Mouse (Mus musculus) spleen, adult 2 months (tissue): ENCODE measurements around the gene Sf3a3. TPM values are rescaled to one million over a fixed set of nuclear protein-coding genes. Genes with fewer than 3 reads are reported as not detected.
"Not testable (repeated sequence)": the region's sequence is repeated elsewhere in the genome, so short reads cannot be mapped to it uniquely, and the experiment has no call there.

Experiments
- DNase-seq, 2 experiments: peaks; one replicate each; pipeline versions ENCODE4 v3.0.0 to v3.0.0-alpha.2; 2012 to 2021; ENCODE audit warnings: low spot score in 2 of 2, low read depth in 1 of 2
- H3K27ac ChIP-seq: fragments of 200-500 bp; 2 replicates; pipeline ENCODE4 v1.5.1; 2012; ENCODE audit warnings: low read length, inconsistent platforms; ENCODE audit not compliant: insufficient read depth
- H3K27me3 ChIP-seq: fragments of 200-500 bp; 2 replicates; pipeline ENCODE4 v1.6.1; 2012; ENCODE audit warnings: mild to moderate bottlenecking, moderate library complexity, low read length, inconsistent platforms; ENCODE audit not compliant: control insufficient read depth, insufficient read depth
- H3K36me3 ChIP-seq: fragments of 200-500 bp; 2 replicates; pipeline ENCODE4 v1.6.1; 2012; ENCODE audit warnings: mild to moderate bottlenecking, low read length, inconsistent platforms; ENCODE audit not compliant: control insufficient read depth, insufficient read depth
- H3K4me1 ChIP-seq: fragments of 200-500 bp; 2 replicates; pipeline ENCODE4 v1.6.1; 2011; ENCODE audit warnings: inconsistent platforms; ENCODE audit not compliant: control insufficient read depth, insufficient read depth, insufficient read length
- H3K4me3 ChIP-seq: fragments of 200-500 bp; 2 replicates; pipeline ENCODE4 v1.5.1; 2011; ENCODE audit warnings: mild to moderate bottlenecking, inconsistent platforms; ENCODE audit not compliant: insufficient read depth, insufficient read length; ENCODE audit errors: extremely low read depth
- CTCF ChIP-seq: fragments of 200-500 bp; IDR thresholded peaks from 2 replicates; pipeline ENCODE4 v1.5.1; 2011; ENCODE audit warnings: mild to moderate bottlenecking, inconsistent platforms; ENCODE audit not compliant: insufficient read depth, insufficient read length, insufficient replicate concordance; ENCODE audit errors: extremely low read depth
- POLR2A ChIP-seq: fragments of 200-500 bp; IDR thresholded peaks from 2 replicates; pipeline ENCODE4 v1.6.1; 2011; ENCODE audit warnings: low read depth, low read length, inconsistent platforms
- WGBS: fragments of 180-500 bp; shearing (Covaris S2); methylation state at CpG from one replicate; pipeline ENCODE4 v1.1.7; 2018; 5-methylcytosine and 5-hydroxymethylcytosine counted together
- polyA plus RNA-seq: library from polyadenylated mRNA; depleted of rRNA; stranded (reverse); fragments of >200 nt; gene quantifications from 2 replicates; pipeline ENCODE4 v1.2.3, GENCODE M21; 2012

The Sf3a3 gene
- polyA plus RNA-seq, 1 experiment: 8.8 TPM

DNA sequence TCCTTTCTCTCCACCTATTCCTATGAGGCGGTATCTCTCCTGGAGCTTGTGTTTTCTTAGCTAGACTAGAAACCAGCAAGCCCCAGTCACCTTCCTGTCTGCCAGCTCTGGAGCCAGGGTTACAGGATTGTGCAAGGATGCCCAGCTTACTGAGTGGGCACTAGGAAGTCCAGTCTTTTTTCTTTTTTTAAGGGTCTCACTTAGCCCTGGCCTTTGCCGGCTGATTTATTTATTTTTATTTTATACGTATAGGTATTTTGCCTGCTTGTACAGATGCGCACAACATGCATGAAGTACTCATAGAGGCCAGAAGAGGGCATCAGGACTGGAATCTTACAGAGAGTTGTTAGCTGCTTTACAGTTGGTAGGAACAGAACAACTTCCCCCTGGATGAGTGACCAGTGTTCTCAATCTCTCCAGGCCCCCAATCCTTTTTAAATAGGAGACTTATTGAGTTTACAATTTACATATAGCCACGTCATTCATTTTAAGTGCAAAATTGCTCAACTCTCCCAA, 3.7 kb upstream of the Sf3a3 start:
- Histone ChIP-seq H3K27ac (no peak overlapping the region), H3K4me3 (no peak overlapping the region), H3K4me1 (peaks cover 15% of the 10 kb centered on the region; the same call in 1 of the 2 replicates), H3K27me3 (no peaks in the 10 kb centered on the region), H3K36me3 (no peaks in the 10 kb centered on the region)
- 4% methylated on average over 5 of the region's 5 CpGs for WGBS
- TF ChIP-seq CTCF (peak; percentile 14; the same call in 1 of the 2 replicates), POLR2A (no peak)
- DNase-seq: peak in 1 of 2 experiments; percentile 48

DNA sequence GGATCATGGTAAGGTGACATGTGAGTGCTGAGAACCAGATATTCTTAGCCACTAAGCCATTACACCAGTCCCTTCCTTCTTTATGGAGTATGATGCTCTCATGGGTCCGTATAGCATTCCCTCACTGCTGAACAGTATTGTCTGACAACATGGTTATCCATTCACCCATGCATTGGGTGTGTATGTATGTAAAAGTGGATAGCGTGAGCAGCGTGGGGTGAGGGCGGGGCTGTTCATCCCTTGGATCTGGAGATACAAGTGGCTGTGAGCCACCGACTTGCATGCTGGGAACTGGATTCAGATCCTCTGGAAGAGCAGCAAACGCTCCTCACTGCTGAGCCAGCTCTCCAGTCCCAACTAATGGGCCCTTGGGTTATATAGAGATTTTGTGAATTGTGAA, 2.0 kb upstream of the Sf3a3 start:
- Histone ChIP-seq H3K27ac (no peak overlapping the region), H3K4me3 (no peak overlapping the region), H3K36me3 (peaks cover 2% of the 10 kb centered on the region; the same call in 1 of the 2 replicates), H3K27me3 (no peaks in the 10 kb centered on the region), H3K4me1 (peaks cover 15% of the 10 kb centered on the region; the same call in 1 of the 2 replicates)
- no peak for TF ChIP-seq POLR2A
- WGBS: 86% methylated on average over 6 of the region's 6 CpGs
- DNase-seq: no peak

DNA sequence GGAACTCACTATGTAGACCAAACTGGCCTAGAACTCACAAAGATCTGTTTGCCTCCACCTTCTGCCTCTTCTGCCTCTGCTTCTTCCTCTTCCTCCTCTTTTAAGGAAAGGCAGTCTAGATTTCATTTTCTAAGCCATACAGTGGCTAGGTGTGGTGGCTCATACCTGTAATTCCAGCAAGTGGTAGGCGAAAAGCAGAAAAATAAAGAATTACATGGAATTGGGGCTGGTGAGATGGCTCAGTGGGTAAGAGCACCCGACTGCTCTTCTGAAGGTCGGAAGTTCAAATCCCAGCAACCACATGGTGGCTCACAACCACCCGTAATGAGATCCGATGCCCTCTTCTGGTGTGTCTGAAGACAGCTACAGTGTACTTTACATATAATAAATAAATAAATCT, 726 bp upstream of the Sf3a3 start:
- not testable (repeated sequence) for DNase-seq, H3K27ac ChIP-seq, H3K4me3 ChIP-seq, H3K36me3 ChIP-seq, H3K27me3 ChIP-seq
- 81% methylated on average over 5 of the region's 5 CpGs for WGBS
- H3K4me1 ChIP-seq: peaks cover 13% of the 10 kb centered on the region; the same call in 1 of the 2 replicates

DNA sequence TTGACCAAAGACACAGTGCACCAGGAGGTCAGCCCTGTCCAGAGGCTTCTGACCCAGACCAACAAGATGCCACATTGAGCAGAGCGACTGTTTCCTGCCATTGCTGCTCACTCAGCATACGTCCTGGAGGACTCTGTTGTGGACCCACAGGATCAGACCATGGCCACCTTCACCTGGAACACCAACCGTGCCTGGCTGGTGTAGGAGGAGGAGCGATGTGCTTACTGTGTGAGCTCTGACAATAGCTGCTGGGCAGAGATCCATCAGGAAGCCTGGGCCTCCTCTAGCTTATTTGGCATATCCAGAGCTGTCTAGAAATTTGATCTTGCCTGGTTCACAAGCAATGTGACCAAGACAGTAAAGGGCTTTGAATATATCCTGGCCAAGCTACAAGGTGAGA, 4.5 kb downstream of the Sf3a3 start:
- DNase-seq: no peak
- TF ChIP-seq POLR2A: no peak
- no peak overlapping the region for H3K4me3 ChIP-seq
- H3K4me1 ChIP-seq: peaks cover 5% of the 10 kb centered on the region; the same call in 1 of the 2 replicates
- H3K27me3 ChIP-seq: no peaks in the 10 kb centered on the region
- WGBS: 97% methylated on average over 4 of the region's 4 CpGs
- peaks cover 23% of the 10 kb centered on the region for H3K36me3 ChIP-seq
- no peak overlapping the region for H3K27ac ChIP-seq

DNA sequence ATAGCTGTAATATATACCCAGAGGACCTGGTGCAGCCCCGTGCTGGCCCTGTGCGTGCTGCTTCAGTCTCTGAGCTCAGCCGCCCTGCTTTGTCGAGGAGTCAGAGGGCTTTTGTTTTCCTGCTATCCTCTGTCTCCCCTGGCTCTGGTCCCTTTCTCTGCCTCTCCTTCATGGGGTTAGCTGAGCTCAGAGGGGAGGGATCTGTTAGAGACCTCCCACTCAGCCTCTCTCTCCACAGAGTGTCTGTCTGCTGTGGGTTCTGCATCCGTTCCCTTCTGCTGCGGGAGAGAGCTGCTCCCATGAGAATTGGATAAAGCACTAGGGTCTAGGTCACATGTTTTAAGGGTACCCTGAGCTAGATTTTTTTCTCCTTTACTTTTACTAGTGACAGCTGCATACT, 11.5 kb downstream of the Sf3a3 start:
- WGBS: 94% methylated on average over 6 of the region's 6 CpGs
- Histone ChIP-seq H3K36me3 (peaks cover 57% of the 10 kb centered on the region), H3K27me3 (no peaks in the 10 kb centered on the region), H3K4me3 (no peak overlapping the region), H3K27ac (no peak overlapping the region), H3K4me1 (no peaks in the 10 kb centered on the region)
- DNase-seq: no peak
- no peak for TF ChIP-seq CTCF
- TF ChIP-seq POLR2A: no peak

DNA sequence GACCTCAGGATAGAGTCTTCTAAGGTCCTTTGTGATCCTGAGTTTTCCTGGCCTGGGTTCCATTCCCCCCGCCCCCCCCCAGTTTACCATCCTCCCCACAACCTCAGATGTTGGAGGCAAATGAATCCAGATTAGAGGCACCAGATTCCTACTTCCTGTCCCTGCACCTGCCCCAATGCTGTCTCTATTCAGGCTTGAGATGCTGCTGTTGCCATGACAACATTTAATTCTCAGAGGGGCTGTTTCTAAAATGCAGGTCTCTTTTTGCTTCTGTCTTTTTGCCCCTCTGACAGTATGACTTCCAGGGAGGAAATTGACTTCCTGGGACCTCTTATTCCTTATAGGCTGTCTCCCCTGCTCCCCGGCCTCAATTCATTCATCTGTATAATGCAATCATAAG, 22.4 kb downstream of the Sf3a3 start:
- WGBS: 77% methylated on average over 2 of the region's 2 CpGs
- Histone ChIP-seq H3K4me3 (no peak overlapping the region), H3K36me3 (peaks cover 3% of the 10 kb centered on the region), H3K27ac (no peak overlapping the region), H3K27me3 (no peaks in the 10 kb centered on the region), H3K4me1 (no peaks in the 10 kb centered on the region)
- no peak for TF ChIP-seq CTCF
- TF ChIP-seq POLR2A: no peak
- DNase-seq: no peak

DNA sequence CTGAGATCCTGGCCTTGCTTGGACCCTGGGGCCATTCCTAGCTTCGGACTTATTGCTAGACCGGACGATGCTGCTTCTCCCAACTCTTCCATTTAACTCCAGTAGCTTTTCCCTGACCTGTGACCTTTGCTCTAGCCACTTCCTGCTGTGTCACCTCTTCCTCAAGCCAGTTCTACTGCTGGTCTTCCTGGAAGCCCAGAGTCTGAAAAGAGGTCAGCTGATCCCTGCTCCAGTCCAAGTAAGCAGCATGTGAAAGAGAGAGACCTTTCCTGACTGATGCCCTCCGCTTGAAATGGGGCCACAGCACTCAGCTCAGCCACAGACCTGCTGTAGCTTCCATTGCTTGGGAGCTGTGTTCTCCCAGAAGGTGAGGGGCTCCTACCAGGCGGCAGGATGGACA, 22.9 kb downstream of the Sf3a3 start:
- no peaks in the 10 kb centered on the region for H3K4me1 ChIP-seq
- 88% methylated on average over 5 of the region's 5 CpGs for WGBS
- no peaks in the 10 kb centered on the region for H3K27me3 ChIP-seq
- no peak for DNase-seq
- H3K36me3 ChIP-seq: peaks cover 2% of the 10 kb centered on the region; the same call in 1 of the 2 replicates
- no peak overlapping the region for H3K4me3 ChIP-seq
- TF ChIP-seq CTCF (no peak), POLR2A (no peak)
- H3K27ac ChIP-seq: no peak overlapping the region
